17 mouse cellular contexts compared by ENCODE assay signal in genomic region chr13:60061589-60061988, GRCm38 (mm10).
"Had no signal": no experiment of that assay in that cellular context is flagged by ENCODE, and none has a peak within 500 bp of the region (broad histone marks: within the 10 kb centered on the region; RNA-seq: fewer than 3 reads in every experiment).

No protein-coding gene starts in this region.

- H3K9ac ChIP-seq: limb, embryonic 12.5 days; liver, embryonic 12.5 days; liver, embryonic 15.5 days had no signal

- H3K9me3 ChIP-seq: limb, embryonic 12.5 days; liver, embryonic 12.5 days; liver, embryonic 15.5 days had no signal

- H3K27ac ChIP-seq: kidney, postnatal 0 days; layer of hippocampus, adult 2 months; limb, embryonic 12.5 days; liver, embryonic 12.5 days; liver, embryonic 15.5 days; stomach, postnatal 0 days had no signal

- H3K4me2 ChIP-seq: limb, embryonic 12.5 days; liver, embryonic 12.5 days; liver, embryonic 15.5 days; midbrain, embryonic 11.5 days had no signal

- ATAC-seq: liver, embryonic 12.5 days had no signal

- DNase-seq: kidney, adult 9 months; kidney, postnatal 25 days; layer of hippocampus, adult 9-11 months; liver; lung, adult 18-20 months; lung, postnatal 36 days; midbrain, embryonic 14.5 days; thymus, adult 2 months; thymus, postnatal 14 days; thymus, postnatal 4 days had no signal

- H3K4me3 ChIP-seq: layer of hippocampus, adult 2 months; limb, embryonic 12.5 days; liver, embryonic 12.5 days; liver, embryonic 15.5 days had no signal

- H3K27me3 ChIP-seq: liver, embryonic 15.5 days had no signal

- H3K4me1 ChIP-seq: liver, embryonic 12.5 days; liver, embryonic 15.5 days had no signal

- H3K36me3 ChIP-seq: limb, embryonic 12.5 days; liver, embryonic 12.5 days; liver, embryonic 15.5 days had no signal
